Mouse (Mus musculus): ENCODE results near the gene 6330409D20Rik. TPM values are rescaled to one million over a fixed set of nuclear protein-coding genes. Genes with fewer than 3 reads are reported as not detected.
A peak's percentile ranks its signal among the peaks of the same experiment; 100 is the strongest.

Gene 6330409D20Rik
- total and polyA plus RNA-seq, 2 experiments from 2014 or later, result 2.1 to 2.9 TPM

DNA sequence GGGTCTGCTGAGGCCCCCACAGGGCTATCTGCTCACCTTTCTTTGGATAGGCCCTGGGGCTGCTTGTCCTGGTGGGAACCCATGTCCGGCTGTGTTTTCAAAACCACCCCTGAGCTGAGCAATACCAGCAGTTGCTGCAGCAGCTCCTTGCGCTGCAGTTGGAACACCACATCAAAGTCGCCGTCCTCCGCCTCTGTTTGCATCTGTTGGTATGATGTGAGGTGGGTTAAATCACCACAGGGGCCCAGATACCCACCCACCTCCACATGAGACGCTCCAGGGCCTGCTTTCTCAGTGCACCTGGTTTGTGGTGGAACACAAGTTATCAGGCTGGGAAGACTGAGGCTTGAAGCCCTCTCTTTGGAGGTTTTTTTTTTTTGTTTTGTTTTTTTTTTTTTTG lies 37.3 kb upstream of the 6330409D20Rik start:
- H3K4me1 ChIP-seq (ENCODE audit: insufficient read depth), result 0 out of 2 replicates have a peak, but pooled peaks cover 9% of the 10 kb centered on the region
- H3K9ac ChIP-seq, result no peak overlapping the region
- H3K27me3 ChIP-seq (ENCODE audit: insufficient read depth, low read length), result no peaks in the 10 kb centered on the region
- no peaks in the 10 kb centered on the region for H3K9me3 ChIP-seq (ENCODE audit: low read length)
- no peak overlapping the region for H3K4me2 ChIP-seq (ENCODE audit: low read depth)
- no peak overlapping the region for H3K4me3 ChIP-seq (ENCODE audit: low read depth, low read length)
- no peak for DNase-seq
- H3K36me3 ChIP-seq (ENCODE audit: insufficient read depth), result no peaks in the 10 kb centered on the region
- no peak for ATAC-seq
- 92% methylated on average over 6 of the region's 6 CpGs for WGBS
- no peak overlapping the region for H3K27ac ChIP-seq (ENCODE audit: low read depth, low read length)
- no peak for TF ChIP-seq CTCF (IDR thresholded peaks at IDR 0.05; ENCODE audit: low read depth)

DNA sequence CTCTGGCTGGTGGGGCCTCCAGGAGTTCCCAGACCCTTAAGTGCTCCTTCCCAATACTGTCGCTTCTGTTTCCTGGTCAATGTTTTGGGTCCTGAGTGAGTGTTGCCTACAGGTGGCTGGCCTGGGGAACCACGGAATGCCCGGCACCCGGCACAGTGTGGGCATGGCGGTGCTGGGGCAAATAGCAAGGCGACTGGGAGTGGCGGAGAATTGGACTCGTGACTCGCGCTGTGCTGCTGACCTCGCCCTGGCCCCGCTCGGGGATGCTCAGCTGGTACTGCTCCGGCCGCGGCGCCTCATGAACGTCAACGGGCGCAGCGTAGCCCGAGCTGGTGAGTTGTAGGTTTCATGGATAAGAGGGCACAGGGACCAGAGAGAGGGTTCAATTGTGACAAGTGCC lies 35.4 kb upstream of the 6330409D20Rik start:
- no peak for TF ChIP-seq CTCF (IDR thresholded peaks at IDR 0.05; ENCODE audit: low read depth)
- ATAC-seq (no peak), DNase-seq (no peak)
- 26% methylated on average over 22 of the region's 22 CpGs for WGBS
- H3K27ac ChIP-seq (ENCODE audit: low read depth, low read length), result no peak overlapping the region
- 0 out of 2 replicates have a peak, but pooled peaks cover 9% of the 10 kb centered on the region for H3K4me1 ChIP-seq (ENCODE audit: insufficient read depth)
- peak overlapping the region; percentile 48 for H3K4me3 ChIP-seq (ENCODE audit: low read depth, low read length)
- peak overlapping the region; percentile 44; the same call in 1 of the 2 replicates for H3K9ac ChIP-seq
- no peaks in the 10 kb centered on the region for H3K36me3 ChIP-seq (ENCODE audit: insufficient read depth)
- H3K9me3 ChIP-seq (ENCODE audit: low read length), result no peaks in the 10 kb centered on the region
- H3K27me3 ChIP-seq (ENCODE audit: insufficient read depth, low read length), result no peaks in the 10 kb centered on the region
- H3K4me2 ChIP-seq (ENCODE audit: low read depth), result peak overlapping the region; percentile 68

DNA sequence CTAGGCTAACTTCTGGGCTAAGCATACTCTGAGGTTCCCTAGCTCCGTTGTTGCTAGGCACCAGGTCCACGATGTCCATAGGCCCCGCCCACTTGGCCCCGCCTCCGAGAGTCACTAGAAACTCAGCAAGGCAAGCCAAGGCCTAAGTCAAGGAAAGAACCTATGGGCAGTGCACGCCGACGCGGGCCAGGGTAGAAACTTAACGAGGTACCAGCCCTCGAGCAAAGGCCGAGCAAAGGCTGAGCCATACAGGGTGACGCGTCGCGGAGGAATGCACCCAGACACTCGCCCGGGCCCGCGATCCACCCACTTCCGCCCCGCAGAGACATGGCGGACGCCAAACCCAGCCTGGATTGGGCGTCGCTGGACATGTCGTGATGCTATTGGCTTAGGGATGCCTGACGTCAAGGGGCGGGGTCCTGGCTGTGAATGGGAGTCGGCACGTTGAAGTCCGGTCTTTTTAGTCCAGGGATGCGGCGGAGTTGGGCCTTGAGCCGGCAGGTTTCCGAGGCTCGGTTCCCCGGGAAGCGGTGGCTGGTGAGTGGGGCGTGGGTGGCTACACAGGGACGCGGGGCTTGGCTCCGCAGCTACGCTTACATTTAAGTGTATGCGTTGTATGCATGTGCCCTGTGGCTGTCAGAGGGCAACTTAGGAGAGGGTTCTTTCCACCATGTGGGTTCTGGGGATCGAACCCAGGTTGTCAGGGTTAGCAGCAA lies 34.7 kb upstream of the 6330409D20Rik start, which contains the start of the genes Ttc16 and Ptrh1:
Ttc16 (minus strand) TSS at position 275 of the 716 bp plus-strand sequence.
Ptrh1 (plus strand) TSS at position 428 of the 716 bp plus-strand sequence.
- peak within 1 kb of the TSS; percentile 44 for H3K9ac ChIP-seq
- peak; percentile 99 for ATAC-seq
- H3K36me3 ChIP-seq (ENCODE audit: insufficient read depth), result no peaks in the 10 kb centered on the region
- no peak for TF ChIP-seq CTCF (IDR thresholded peaks at IDR 0.05; ENCODE audit: low read depth)
- H3K4me1 ChIP-seq (ENCODE audit: insufficient read depth), result 0 out of 2 replicates have a peak, but pooled peaks cover 9% of the 10 kb centered on the region
- no peaks in the 10 kb centered on the region for H3K27me3 ChIP-seq (ENCODE audit: insufficient read depth, low read length)
- WGBS, result 1% methylated on average over 46 of the region's 46 CpGs
- no peak within 1 kb of the TSS; the same call in 1 of the 2 replicates for H3K27ac ChIP-seq (ENCODE audit: low read depth, low read length)
- H3K9me3 ChIP-seq (ENCODE audit: low read length), result no peaks in the 10 kb centered on the region
- DNase-seq, result peak; percentile 97
- H3K4me2 ChIP-seq (ENCODE audit: low read depth), result peak within 1 kb of the TSS; percentile 68
- H3K4me3 ChIP-seq (ENCODE audit: low read depth, low read length), result peak within 1 kb of the TSS; percentile 48

DNA sequence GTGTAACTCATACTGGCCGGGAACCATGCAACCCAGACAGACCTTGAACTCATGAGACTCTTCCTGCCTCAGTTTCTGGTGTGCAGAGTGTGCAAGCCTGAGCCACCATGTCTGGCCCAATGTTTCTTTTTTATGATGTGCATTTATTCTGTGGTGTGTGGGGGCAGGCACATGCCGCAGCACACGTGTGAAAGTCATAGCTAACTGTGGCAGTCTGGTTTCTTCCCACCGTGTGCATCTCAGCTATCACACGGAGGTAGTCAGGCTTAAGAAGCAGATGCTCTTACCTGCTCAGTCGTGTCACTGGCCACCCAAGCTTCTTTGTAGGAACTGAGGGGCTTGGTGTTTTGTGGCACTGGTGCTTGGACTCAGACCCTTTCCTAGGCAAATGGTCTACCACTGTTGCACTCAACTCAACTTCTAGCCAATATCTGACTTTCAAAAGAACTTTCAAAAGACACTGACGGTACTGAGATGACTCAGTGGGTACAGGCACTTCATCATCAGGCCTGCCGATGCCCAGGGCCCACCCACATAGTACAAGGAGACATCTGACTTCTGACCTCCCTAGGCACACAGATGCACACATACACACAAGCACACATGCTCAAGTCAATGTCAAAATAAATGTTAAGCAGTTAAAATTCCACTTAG lies 31.9 kb upstream of the 6330409D20Rik start:
- 0 out of 2 replicates have a peak, but pooled peaks cover 9% of the 10 kb centered on the region for H3K4me1 ChIP-seq (ENCODE audit: insufficient read depth)
- H3K36me3 ChIP-seq (ENCODE audit: insufficient read depth), result no peaks in the 10 kb centered on the region
- H3K4me2 ChIP-seq (ENCODE audit: low read depth), result no peak overlapping the region
- H3K9me3 ChIP-seq (ENCODE audit: low read length), result no peaks in the 10 kb centered on the region
- no peak overlapping the region for H3K4me3 ChIP-seq (ENCODE audit: low read depth, low read length)
- WGBS, result 86% methylated on average over 8 of the region's 8 CpGs
- no peak overlapping the region for H3K27ac ChIP-seq (ENCODE audit: low read depth, low read length)
- ATAC-seq (no peak), DNase-seq (no peak)
- H3K9ac ChIP-seq, result no peak overlapping the region
- H3K27me3 ChIP-seq (ENCODE audit: insufficient read depth, low read length), result no peaks in the 10 kb centered on the region
- no peak for TF ChIP-seq CTCF (IDR thresholded peaks at IDR 0.05; ENCODE audit: low read depth)

DNA sequence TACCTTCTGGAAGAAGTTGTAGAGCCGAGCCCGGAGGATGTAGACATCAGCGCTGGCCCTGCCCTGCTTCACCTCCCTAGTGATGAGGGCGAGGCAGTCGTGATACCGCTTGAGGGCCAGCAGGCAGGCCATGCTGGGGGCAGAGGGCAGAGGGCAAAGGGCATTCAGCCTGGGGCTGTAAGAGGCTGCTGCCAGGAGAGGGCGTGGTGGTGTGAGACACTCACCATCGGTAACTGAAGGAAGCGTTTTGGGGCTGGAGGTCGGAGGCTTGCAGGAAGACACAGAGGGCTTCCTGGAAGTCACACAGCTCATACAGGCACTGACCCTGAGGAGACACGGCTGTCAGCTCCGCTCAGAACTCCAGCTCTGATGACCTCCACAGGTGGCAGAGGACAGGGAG lies 31.1 kb upstream of the 6330409D20Rik start:
- H3K4me1 ChIP-seq (ENCODE audit: insufficient read depth), result 0 out of 2 replicates have a peak, but pooled peaks cover 9% of the 10 kb centered on the region
- H3K4me3 ChIP-seq (ENCODE audit: low read depth, low read length), result no peak overlapping the region
- no peaks in the 10 kb centered on the region for H3K36me3 ChIP-seq (ENCODE audit: insufficient read depth)
- TF ChIP-seq CTCF (IDR thresholded peaks at IDR 0.05; ENCODE audit: low read depth), result no peak
- no peaks in the 10 kb centered on the region for H3K27me3 ChIP-seq (ENCODE audit: insufficient read depth, low read length)
- DNase-seq (no peak), ATAC-seq (no peak)
- no peak overlapping the region for H3K27ac ChIP-seq (ENCODE audit: low read depth, low read length)
- H3K4me2 ChIP-seq (ENCODE audit: low read depth), result no peak overlapping the region
- H3K9me3 ChIP-seq (ENCODE audit: low read length), result no peaks in the 10 kb centered on the region
- H3K9ac ChIP-seq, result no peak overlapping the region
- 37% methylated on average over 12 of the region's 12 CpGs for WGBS

DNA sequence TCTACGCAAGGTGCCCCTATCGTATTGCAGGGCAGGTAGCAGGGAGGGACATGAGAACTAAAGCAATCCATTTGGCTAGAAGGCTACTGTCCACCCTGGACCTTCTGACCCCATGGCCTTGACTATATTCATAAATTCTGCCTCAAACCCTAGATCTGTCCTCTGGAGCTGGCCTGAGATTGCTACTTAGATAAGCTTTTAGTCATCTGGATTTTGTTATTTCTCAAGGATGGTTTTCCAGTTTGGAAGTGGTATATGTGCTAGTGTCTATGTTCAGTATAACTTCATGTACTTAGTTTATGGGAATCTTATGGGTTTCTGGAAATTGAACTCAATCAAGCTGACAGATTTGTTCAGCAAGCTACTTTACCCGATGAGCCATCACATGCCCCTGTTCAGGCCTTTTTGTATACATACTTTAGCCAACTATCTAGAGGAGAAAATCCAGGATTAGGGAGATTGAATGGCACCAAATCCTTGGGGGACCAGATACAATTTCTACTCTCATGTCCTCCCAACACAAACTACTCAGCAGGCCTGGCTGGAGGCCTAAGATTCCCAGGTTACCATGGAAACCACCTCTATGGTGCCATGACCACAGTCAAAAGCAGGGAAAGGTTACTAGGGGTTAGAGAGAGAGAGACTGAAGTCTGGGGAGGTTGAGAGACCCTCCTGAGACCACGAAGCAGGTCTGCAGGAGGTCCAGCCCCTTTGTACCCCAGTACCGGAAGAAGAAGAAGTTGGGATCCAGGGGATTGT lies 28.7 kb upstream of the 6330409D20Rik start:
- TF ChIP-seq CTCF (IDR thresholded peaks at IDR 0.05; ENCODE audit: low read depth), result no peak
- Histone ChIP-seq H3K9me3 (ENCODE audit: low read length) (no peaks in the 10 kb centered on the region), H3K4me2 (ENCODE audit: low read depth) (no peak overlapping the region), H3K36me3 (ENCODE audit: insufficient read depth) (no peaks in the 10 kb centered on the region), H3K9ac (no peak overlapping the region), H3K4me1 (ENCODE audit: insufficient read depth) (no peaks in the 10 kb centered on the region), H3K27me3 (ENCODE audit: insufficient read depth, low read length) (no peaks in the 10 kb centered on the region), H3K27ac (ENCODE audit: low read depth, low read length) (no peak overlapping the region), H3K4me3 (ENCODE audit: low read depth, low read length) (no peak overlapping the region)
- DNase-seq (no peak), ATAC-seq (no peak)
- 62% methylated on average over 5 of the region's 5 CpGs for WGBS

All from forebrain, postnatal 0 days (tissue).